Mouse (Mus musculus) left cerebral cortex, adult 9 months (tissue): ENCODE measurements around the gene Mylk4.
A peak's percentile ranks its signal among the peaks of the same experiment; 100 is the strongest.

ENCODE experiments used
- DNase-seq, 2 experiments: peaks; one replicate each; pipeline ENCODE4 v3.0.0; 2022; ENCODE audit warnings: low spot score in 2 of 2

The Mylk4 gene

GRCm38 (mm10) chr13:32783816-32784215 is at the start of gene Mylk4:
Gene Mylk4 (minus strand): TSS chr13:32783954.
- DNase-seq: no peak

GRCm38 (mm10) chr13:32833237-32833636 is 49.5 kb upstream of the Mylk4 start:
- DNase-seq: peak in 1 of 2 experiments; percentile 22

GRCm38 (mm10) chr13:32832776-32833175 is 49.0 kb upstream of the Mylk4 start:
- no peak for DNase-seq

- no peak for DNase-seq
Observed at GRCm38 (mm10) chr13:32831505-32832273, 47.9 kb upstream of the Mylk4 start.

GRCm38 (mm10) chr13:32828886-32829285 is 45.1 kb upstream of the Mylk4 start:
- no peak for DNase-seq

GRCm38 (mm10) chr13:32827951-32828350 is 44.2 kb upstream of the Mylk4 start:
- DNase-seq: peak in 1 of 2 experiments; percentile 67

- DNase-seq: no peak
Observed at GRCm38 (mm10) chr13:32827111-32827822, 43.5 kb upstream of the Mylk4 start.

GRCm38 (mm10) chr13:32825546-32825945 is 41.8 kb upstream of the Mylk4 start:
- DNase-seq: no peak

GRCm38 (mm10) chr13:32824377-32825330 is 40.9 kb upstream of the Mylk4 start:
- no peak for DNase-seq

- no peak for DNase-seq
Observed at GRCm38 (mm10) chr13:32823126-32823525, 39.4 kb upstream of the Mylk4 start.

GRCm38 (mm10) chr13:32821671-32822070 is 37.9 kb upstream of the Mylk4 start:
- no peak for DNase-seq

GRCm38 (mm10) chr13:32819926-32820325 is 36.2 kb upstream of the Mylk4 start:
- DNase-seq: no peak

GRCm38 (mm10) chr13:32819241-32819640 is 35.5 kb upstream of the Mylk4 start:
- no peak for DNase-seq

GRCm38 (mm10) chr13:32807624-32808023 is 23.9 kb upstream of the Mylk4 start:
- no peak for DNase-seq

- no peak for DNase-seq
Observed at GRCm38 (mm10) chr13:32806820-32807219, 23.1 kb upstream of the Mylk4 start.

- no peak for DNase-seq
Observed at GRCm38 (mm10) chr13:32803701-32804345, 20.1 kb upstream of the Mylk4 start.

- peak; percentile 33 to 47 for DNase-seq
Observed at GRCm38 (mm10) chr13:32802259-32803081, 18.7 kb upstream of the Mylk4 start, which contains the start of gene D930007J09Rik. Gene D930007J09Rik (minus strand): TSS chr13:32802849.

GRCm38 (mm10) chr13:32801693-32802221 is 18.0 kb upstream of the Mylk4 start, which contains the start of gene Wrnip1:
Gene Wrnip1 (plus strand): TSS chr13:32802038.
- peak; percentile 98 to 99 for DNase-seq

- no peak for DNase-seq
Observed at GRCm38 (mm10) chr13:32800859-32801258, 17.1 kb upstream of the Mylk4 start.

GRCm38 (mm10) chr13:32799131-32799530 is 15.4 kb upstream of the Mylk4 start:
- DNase-seq: no peak
